Mouse (Mus musculus): Measurements from ENCODE around the gene Pear1. TPM values are rescaled to one million over a fixed set of nuclear protein-coding genes. Genes with fewer than 3 reads are reported as not detected.

The Pear1 gene
- polyA plus RNA-seq, 1 experiment = 19.8 TPM

DNA sequence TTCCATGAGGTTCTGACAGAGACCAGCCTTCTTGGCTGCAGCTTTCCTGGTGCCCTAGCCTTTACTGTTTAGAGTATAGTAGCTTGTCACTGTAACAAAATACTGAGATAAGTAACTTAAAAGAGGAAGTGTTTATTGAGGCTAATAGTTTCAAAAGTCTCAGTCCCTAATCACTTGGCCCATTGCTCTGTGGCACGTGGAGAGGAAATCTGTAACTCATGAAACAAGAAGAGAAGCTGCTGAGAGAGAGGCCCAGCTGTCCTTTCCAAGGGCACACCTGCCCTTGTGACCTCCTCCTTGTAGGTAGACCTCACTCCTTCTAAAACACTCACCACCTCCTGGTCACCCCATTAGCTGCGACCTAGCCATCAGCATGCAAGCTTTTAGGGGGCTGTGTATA is 105.6 kb downstream of the Pear1 start:
- no peak for DNase-seq
- Histone ChIP-seq H3K4me3 (ENCODE audit: control insufficient read depth, insufficient read depth, low read length) (no peak overlapping the region), H3K27me3 (ENCODE audit: control insufficient read depth, insufficient read depth, low read length) (no peaks in the 10 kb centered on the region), H3K4me1 (replicated peaks; ENCODE audit: control insufficient read depth, insufficient read depth, low read length) (no peaks in the 10 kb centered on the region), H3K27ac (ENCODE audit: control insufficient read depth, insufficient read depth, low read length) (no peak overlapping the region), H3K36me3 (ENCODE audit: control insufficient read depth, insufficient read depth, low read length) (peaks cover 7% of the 10 kb centered on the region; the same call in 1 of the 2 replicates)
- no peak for TF ChIP-seq CTCF (IDR thresholded peaks at IDR 0.05; ENCODE audit: borderline replicate concordance, control insufficient read depth, extremely low read depth, insufficient read depth, low read length, poor library complexity)
- WGBS = 61% methylated on average over 2 of the region's 2 CpGs

Other genes with a start within 250 kb of the Pear1 start
- gene Arhgef11, start 206.7 kb downstream of the Pear1 start, polyA plus RNA-seq (2012; rRNA removed) = 32.1 and 37.0 TPM in 2 replicates
- gene Lrrc71, start 75.7 kb downstream of the Pear1 start, polyA plus RNA-seq (2012; rRNA removed) = 0.39 and 0.56 TPM in 2 replicates
- 0.67 and 0.89 TPM in 2 replicates for gene Ntrk1, start 29.1 kb downstream of the Pear1 start, polyA plus RNA-seq (2012; rRNA removed)
- 0.58 and 0.64 TPM in 2 replicates for gene Insrr, start 27.4 kb downstream of the Pear1 start, polyA plus RNA-seq (2012; rRNA removed)
- 179 and 180 TPM in 2 replicates for gene Sh2d2a, start 22.4 kb upstream of the Pear1 start, polyA plus RNA-seq (2012; rRNA removed)
- gene Prcc, start 61.3 kb upstream of the Pear1 start, polyA plus RNA-seq (2012; rRNA removed) = 54.5 and 60.0 TPM in 2 replicates
- gene Hdgf, start 82.0 kb upstream of the Pear1 start, polyA plus RNA-seq (2012; rRNA removed) = 112 and 136 TPM in 2 replicates
- gene Mrpl24, start 95.2 kb upstream of the Pear1 start, polyA plus RNA-seq (2012; rRNA removed) = 60.5 and 72.4 TPM in 2 replicates
- gene Isg20l2, start 106.0 kb upstream of the Pear1 start, polyA plus RNA-seq (2012; rRNA removed) = 31.6 and 40.8 TPM in 2 replicates
- 68.0 and 75.4 TPM in 2 replicates for gene Rrnad1, start 106.4 kb upstream of the Pear1 start, polyA plus RNA-seq (2012; rRNA removed)
- gene Crabp2, start 124.4 kb upstream of the Pear1 start, polyA plus RNA-seq (2012; rRNA removed) = 1.6 and 2.3 TPM in 2 replicates
- gene Nes, start 146.8 kb upstream of the Pear1 start, polyA plus RNA-seq (2012; rRNA removed) = 1.1 and 1.3 TPM in 2 replicates
- 0.23 and 0.54 TPM in 2 replicates for gene Bcan, start 175.9 kb upstream of the Pear1 start, polyA plus RNA-seq (2012; rRNA removed)
- 0.23 and 0.26 TPM in 2 replicates for gene Hapln2, start 203.3 kb upstream of the Pear1 start, polyA plus RNA-seq (2012; rRNA removed)
- 11.3 and 14.7 TPM in 2 replicates for gene Gpatch4, start 218.8 kb upstream of the Pear1 start, polyA plus RNA-seq (2012; rRNA removed)
- 63.0 and 69.0 TPM in 2 replicates for gene Naxe, start 234.2 kb upstream of the Pear1 start, polyA plus RNA-seq (2012; rRNA removed)

All from thymus, adult 2 months (tissue).